Mouse (Mus musculus) hindbrain, embryonic 11.5 days (tissue): ENCODE measurements around the gene H2-Ke6. TPM values are rescaled to one million over a fixed set of nuclear protein-coding genes. Genes with fewer than 3 reads are reported as not detected.

ENCODE experiments used
- ATAC-seq: fragments of 200-750 bp; cut with Nextera tagmentation; 2 replicates; pipeline ENCODE4 v1.8.0; 2017; ENCODE audit warnings: mild to moderate bottlenecking, moderate TSS enrichment, moderate library complexity; ENCODE audit not compliant: low FRiP score
- DNase-seq: peaks from one replicate; pipeline ENCODE4 v3.0.0-alpha.2; 2015; ENCODE audit warnings: low spot score
- H3K27ac ChIP-seq: fragments of 300-500 bp; sonication (generic); 2 replicates; pipeline ENCODE4 v1.5.1; 2014; ENCODE audit warnings: mild to moderate bottlenecking, low read depth, low read length
- H3K27me3 ChIP-seq: fragments of 300-500 bp; sonication (generic); 2 replicates; pipeline ENCODE4 v1.6.1; 2014; ENCODE audit warnings: mild to moderate bottlenecking, low read length, moderate library complexity, mixed read lengths; ENCODE audit not compliant: control insufficient read depth, insufficient read depth
- H3K36me3 ChIP-seq: fragments of 300-500 bp; sonication (generic); 2 replicates; pipeline ENCODE4 v1.6.1; 2014; ENCODE audit warnings: mild to moderate bottlenecking, low read length, moderate library complexity, mixed read lengths; ENCODE audit not compliant: control insufficient read depth, insufficient read depth
- H3K4me1 ChIP-seq: fragments of 300-500 bp; sonication (generic); replicated peaks from 2 replicates; pipeline ENCODE4 v1.6.1; 2014; ENCODE audit warnings: low read length, mixed read lengths; ENCODE audit not compliant: control insufficient read depth, insufficient read depth
- H3K4me2 ChIP-seq: fragments of 300-500 bp; sonication (generic); replicated peaks from 2 replicates; pipeline ENCODE4 v1.6.1; 2014; ENCODE audit warnings: mild to moderate bottlenecking, low read depth, low read length
- H3K4me3 ChIP-seq: fragments of 300-500 bp; sonication (generic); 2 replicates; pipeline ENCODE4 v1.5.1; 2014; ENCODE audit warnings: low read depth, low read length
- H3K9ac ChIP-seq: fragments of 300-500 bp; sonication (generic); 2 replicates; pipeline ENCODE4 v1.6.1; 2014; ENCODE audit warnings: low read depth, low read length
- H3K9me3 ChIP-seq: fragments of 300-500 bp; sonication (generic); 2 replicates; pipeline ENCODE4 v1.6.1; 2016; ENCODE audit warnings: low read length; ENCODE audit not compliant: control insufficient read depth
- WGBS: fragments of 180-500 bp; shearing (Covaris S2); extraction: QIAGEN DNeasy Blood & Tissue Kit; methylation state at CpG from one replicate; pipeline ENCODE4 v1.1.7; 2014; 5-methylcytosine and 5-hydroxymethylcytosine counted together
- polyA plus RNA-seq: library from polyadenylated mRNA; unstranded; fragments of >200 nt; fragmentation: Nextera tagmentation; extraction: Ambion mirVana; gene quantifications from 2 replicates; pipeline ENCODE4 v1.2.1, GENCODE M21; 2014

The H2-Ke6 gene
- polyA plus RNA-seq, 1 experiment from 2014 or later, result 54.8 TPM

- Histone ChIP-seq H3K4me1 (peaks cover 16% of the 10 kb centered on the region), H3K4me2 (peak overlapping the region; percentile 98), H3K27me3 (no peaks in the 10 kb centered on the region), H3K4me3 (peak overlapping the region; percentile 92), H3K36me3 (peaks cover 5% of the 10 kb centered on the region; the same call in 1 of the 2 replicates), H3K9ac (peak overlapping the region; percentile 96; the same call in 1 of the 2 replicates), H3K9me3 (no peaks in the 10 kb centered on the region), H3K27ac (no peak overlapping the region)
- whole genome bisulfite sequencing, result 65% methylated on average over 9 of the region's 9 CpGs
- DNase-seq, result no peak
- no peak for ATAC-seq
These were observed 4.9 kb upstream of the H2-Ke6 start for GRCm38 (mm10) chr17:34032806-34033205.

- H3K27ac ChIP-seq, result peak overlapping the region; percentile 97
- ATAC-seq (0 out of 2 replicates have a peak, but pooled peaks have one; percentile 0), DNase-seq (no peak)
- H3K36me3 ChIP-seq, result peaks cover 5% of the 10 kb centered on the region; the same call in 1 of the 2 replicates
- peaks cover 16% of the 10 kb centered on the region for H3K4me1 ChIP-seq
- H3K9ac ChIP-seq, result peak overlapping the region; percentile 96
- H3K9me3 ChIP-seq, result no peaks in the 10 kb centered on the region
- no peaks in the 10 kb centered on the region for H3K27me3 ChIP-seq
- H3K4me3 ChIP-seq, result peak overlapping the region; percentile 92
- H3K4me2 ChIP-seq, result peak overlapping the region; percentile 98
- under 1% methylated on average over 34 of the region's 48 CpGs for WGBS
These were observed 4.3 kb upstream of the H2-Ke6 start for GRCm38 (mm10) chr17:34032174-34032632.

- ATAC-seq, result peak; percentile 74
- under 1% methylated on average over 63 of the region's 88 CpGs for WGBS
- Histone ChIP-seq H3K4me1 (peaks cover 22% of the 10 kb centered on the region), H3K4me3 (peak within 1 kb of the TSS; percentile 92), H3K36me3 (peaks cover 5% of the 10 kb centered on the region; the same call in 1 of the 2 replicates), H3K9ac (peak within 1 kb of the TSS; percentile 96), H3K9me3 (no peaks in the 10 kb centered on the region), H3K27me3 (no peaks in the 10 kb centered on the region), H3K4me2 (peak within 1 kb of the TSS; percentile 98), H3K27ac (peak within 1 kb of the TSS; percentile 97)
- peak; percentile 99 for DNase-seq
These were observed 3.8 kb upstream of the H2-Ke6 start, which contains the start of the genes Slc39a7 and Rxrb for GRCm38 (mm10) chr17:34031465-34032173. Gene Slc39a7, minus strand, starts transcription at chr17:34031682. Gene Rxrb, plus strand, starts transcription at chr17:34031812.

- H3K9me3 ChIP-seq, result no peaks in the 10 kb centered on the region
- H3K4me3 ChIP-seq, result peak overlapping the region; percentile 92
- peak overlapping the region; percentile 96 for H3K9ac ChIP-seq
- H3K36me3 ChIP-seq, result peaks cover 5% of the 10 kb centered on the region; the same call in 1 of the 2 replicates
- DNase-seq, result no peak
- H3K4me1 ChIP-seq, result peaks cover 29% of the 10 kb centered on the region
- ATAC-seq, result no peak
- peak overlapping the region; percentile 97 for H3K27ac ChIP-seq
- no peaks in the 10 kb centered on the region for H3K27me3 ChIP-seq
- H3K4me2 ChIP-seq, result peak overlapping the region; percentile 98
- 7% methylated on average over 20 of the region's 20 CpGs for WGBS
These were observed 3.0 kb upstream of the H2-Ke6 start for GRCm38 (mm10) chr17:34030861-34031326.

- peak overlapping the region; percentile 92 for H3K4me3 ChIP-seq
- H3K36me3 ChIP-seq, result peaks cover 5% of the 10 kb centered on the region; the same call in 1 of the 2 replicates
- no peak for DNase-seq
- H3K9ac ChIP-seq, result peak overlapping the region; percentile 96
- no peaks in the 10 kb centered on the region for H3K27me3 ChIP-seq
- WGBS, result 74% methylated on average over 21 of the region's 21 CpGs
- peaks cover 32% of the 10 kb centered on the region for H3K4me1 ChIP-seq
- H3K27ac ChIP-seq, result peak overlapping the region; percentile 97; the same call in 1 of the 2 replicates
- H3K9me3 ChIP-seq, result no peaks in the 10 kb centered on the region
- H3K4me2 ChIP-seq, result peak overlapping the region; percentile 98
- no peak for ATAC-seq
These were observed 2.2 kb upstream of the H2-Ke6 start for GRCm38 (mm10) chr17:34029890-34030595.

GRCm38 (mm10) chr17:34029150-34029889 is 1.5 kb upstream of the H2-Ke6 start:
- H3K4me1 ChIP-seq, result peaks cover 32% of the 10 kb centered on the region
- peaks cover 3% of the 10 kb centered on the region; the same call in 1 of the 2 replicates for H3K36me3 ChIP-seq
- H3K27me3 ChIP-seq, result no peaks in the 10 kb centered on the region
- H3K4me3 ChIP-seq, result peak overlapping the region; percentile 92; the same call in 1 of the 2 replicates
- DNase-seq (no peak), ATAC-seq (no peak)
- H3K9ac ChIP-seq, result no peak overlapping the region
- H3K27ac ChIP-seq, result no peak overlapping the region; the same call in 1 of the 2 replicates
- no peaks in the 10 kb centered on the region for H3K9me3 ChIP-seq
- 89% methylated on average over 18 of the region's 18 CpGs for WGBS
- no peak overlapping the region for H3K4me2 ChIP-seq

- WGBS, result 56% methylated on average over 17 of the region's 17 CpGs
- H3K27ac ChIP-seq, result peak overlapping the region; percentile 94
- H3K9me3 ChIP-seq, result no peaks in the 10 kb centered on the region
- H3K4me1 ChIP-seq, result peaks cover 34% of the 10 kb centered on the region
- no peak overlapping the region for H3K9ac ChIP-seq
- H3K27me3 ChIP-seq, result no peaks in the 10 kb centered on the region
- ATAC-seq (no peak), DNase-seq (no peak)
- H3K36me3 ChIP-seq, result peaks cover 3% of the 10 kb centered on the region; the same call in 1 of the 2 replicates
- 0 out of 2 replicates have a peak overlapping the region, but pooled peaks have one; percentile 70 for H3K4me3 ChIP-seq
- peak overlapping the region; percentile 93 for H3K4me2 ChIP-seq
These were observed 765 bp upstream of the H2-Ke6 start for GRCm38 (mm10) chr17:34028501-34029149.
